Mouse (Mus musculus): ENCODE measurements around the gene Irak1bp1. TPM values are rescaled to one million over a fixed set of nuclear protein-coding genes. Genes with fewer than 3 reads are reported as not detected.
A peak's percentile ranks its signal among the peaks of the same experiment; 100 is the strongest.

Irak1bp1 gene
- 4.2 and 5.7 TPM in 2 replicates for total RNA-seq (2017)

DNA sequence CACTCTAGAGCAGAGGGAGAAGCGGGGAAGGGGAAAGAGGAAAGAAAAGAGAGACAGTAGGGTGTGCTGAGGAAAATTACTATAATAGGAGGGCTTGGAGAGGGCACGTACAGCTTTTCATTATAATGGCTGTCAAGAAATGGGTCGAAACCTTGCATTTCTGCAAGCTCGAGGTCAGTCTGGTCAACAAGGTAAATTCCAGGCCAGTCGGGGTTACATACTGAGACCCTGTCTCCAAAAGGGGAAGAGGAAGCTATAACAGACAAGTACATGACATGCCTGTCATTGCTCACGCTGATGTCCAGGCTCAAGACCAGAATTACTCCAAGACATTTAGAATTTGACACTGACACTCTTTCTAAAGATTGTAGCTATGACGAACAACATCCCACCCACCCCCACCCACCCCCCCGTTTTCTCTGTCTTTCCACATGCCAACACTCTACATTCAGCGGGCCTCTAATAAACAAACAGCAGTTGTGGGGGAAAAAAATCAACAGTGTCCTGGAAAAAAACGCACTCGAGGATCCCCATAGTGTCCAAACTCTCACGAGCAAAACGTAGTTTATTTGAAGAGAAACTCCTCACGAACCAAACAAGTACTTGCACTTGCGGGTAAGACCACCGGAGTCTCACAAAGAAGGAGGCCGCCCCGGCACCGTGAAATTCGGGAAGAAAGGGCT is at the start of gene Irak1bp1:
Gene Irak1bp1, plus strand, starts transcription at position 534 of the 683 bp plus-strand sequence.
- no peak; a peak in 1 of 4 replicates for ATAC-seq (replicated peaks in 1 of 2; ENCODE audit: insufficient read depth in 1 of 2, low FRiP score in 2 of 2, low TSS enrichment in 1 of 2, low read depth in 1 of 2, poor library complexity in 2 of 2, severe bottlenecking in 2 of 2)

DNA sequence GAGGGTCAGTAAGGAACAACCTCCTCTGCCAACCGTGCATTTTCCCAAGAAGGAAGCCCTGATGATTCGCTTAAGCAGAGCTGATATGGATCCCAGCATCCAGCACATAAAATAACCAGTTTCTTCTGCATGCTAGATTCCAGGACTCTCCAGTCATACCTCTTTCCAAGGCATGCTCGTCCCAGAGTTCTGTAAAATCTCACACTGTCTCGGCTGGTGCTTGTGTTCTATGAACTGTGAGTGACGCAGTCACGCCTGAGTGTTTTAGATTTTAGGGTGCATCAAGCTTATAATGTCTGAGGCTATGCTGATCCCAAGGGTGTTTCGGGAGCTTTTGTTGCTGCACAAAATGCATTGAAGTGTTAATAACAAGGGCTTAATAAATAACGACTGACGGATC is 41.0 kb upstream of the Irak1bp1 start:
- no peak for ATAC-seq (replicated peaks in 1 of 2; ENCODE audit: insufficient read depth in 1 of 2, low FRiP score in 2 of 2, low TSS enrichment in 1 of 2, low read depth in 1 of 2, poor library complexity in 2 of 2, severe bottlenecking in 2 of 2)

DNA sequence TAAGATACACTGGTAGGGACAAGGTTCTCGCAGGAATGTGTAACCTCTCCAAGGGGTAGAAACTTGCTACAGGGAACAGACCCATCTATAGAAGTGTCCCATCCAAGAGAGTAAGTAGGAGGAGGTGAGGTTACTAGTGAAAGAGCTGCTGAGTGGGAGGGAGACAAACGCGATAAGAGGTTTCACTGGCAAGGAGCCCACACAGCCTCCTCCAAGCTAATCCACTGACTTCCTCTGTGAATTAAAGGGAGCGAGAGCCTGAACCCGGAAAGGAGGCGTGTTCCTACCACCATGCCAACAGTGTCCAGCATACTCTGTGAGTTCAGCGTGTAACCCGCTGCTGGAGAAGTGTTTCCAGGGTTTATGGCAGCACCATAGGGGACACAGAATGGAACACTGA is 29.0 kb upstream of the Irak1bp1 start:
- no peak for ATAC-seq (replicated peaks in 1 of 2; ENCODE audit: insufficient read depth in 1 of 2, low FRiP score in 2 of 2, low TSS enrichment in 1 of 2, low read depth in 1 of 2, poor library complexity in 2 of 2, severe bottlenecking in 2 of 2)

DNA sequence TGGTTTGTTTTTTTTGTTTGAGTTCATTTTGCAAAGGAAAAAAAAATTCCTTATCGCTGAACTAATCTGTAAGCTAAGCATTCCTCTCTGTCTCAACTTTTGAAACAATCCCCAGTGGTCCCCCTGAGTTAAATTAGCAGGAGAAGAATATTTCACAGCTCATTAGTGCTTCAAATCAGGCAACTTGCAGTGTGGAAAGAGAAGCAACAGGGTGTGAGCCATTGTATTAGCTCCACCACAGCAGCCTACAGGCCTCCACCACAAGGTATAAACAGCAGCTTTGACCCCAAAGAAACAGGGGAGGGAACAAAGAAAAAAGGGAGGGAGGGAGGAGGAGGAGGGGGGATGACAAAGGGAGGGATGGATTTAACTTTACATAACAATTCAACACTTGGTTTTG is 22.2 kb upstream of the Irak1bp1 start:
- no peak for ATAC-seq (replicated peaks in 1 of 2; ENCODE audit: insufficient read depth in 1 of 2, low FRiP score in 2 of 2, low TSS enrichment in 1 of 2, low read depth in 1 of 2, poor library complexity in 2 of 2, severe bottlenecking in 2 of 2)

DNA sequence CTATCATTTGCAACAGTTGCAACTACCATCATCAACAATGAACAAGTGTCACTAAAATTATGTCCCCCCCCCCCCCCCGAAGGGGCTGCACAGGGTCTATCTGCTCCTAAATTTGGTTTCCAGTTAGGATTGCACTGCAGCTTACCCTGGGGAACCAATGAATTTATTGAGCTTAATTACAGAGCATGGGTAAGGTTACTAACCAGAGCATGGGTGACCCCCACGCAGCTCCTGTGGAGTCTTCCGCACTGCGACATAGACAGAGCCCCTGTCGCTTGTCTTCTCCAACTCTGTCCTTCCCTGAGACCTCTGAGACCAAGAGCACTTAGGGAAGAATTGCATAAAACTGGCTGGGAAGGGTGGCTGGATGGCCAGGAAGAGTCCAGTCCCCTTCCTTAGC is 21.7 kb upstream of the Irak1bp1 start:
- ATAC-seq (replicated peaks in 1 of 2; ENCODE audit: insufficient read depth in 1 of 2, low FRiP score in 2 of 2, low TSS enrichment in 1 of 2, low read depth in 1 of 2, poor library complexity in 2 of 2, severe bottlenecking in 2 of 2) = no peak

DNA sequence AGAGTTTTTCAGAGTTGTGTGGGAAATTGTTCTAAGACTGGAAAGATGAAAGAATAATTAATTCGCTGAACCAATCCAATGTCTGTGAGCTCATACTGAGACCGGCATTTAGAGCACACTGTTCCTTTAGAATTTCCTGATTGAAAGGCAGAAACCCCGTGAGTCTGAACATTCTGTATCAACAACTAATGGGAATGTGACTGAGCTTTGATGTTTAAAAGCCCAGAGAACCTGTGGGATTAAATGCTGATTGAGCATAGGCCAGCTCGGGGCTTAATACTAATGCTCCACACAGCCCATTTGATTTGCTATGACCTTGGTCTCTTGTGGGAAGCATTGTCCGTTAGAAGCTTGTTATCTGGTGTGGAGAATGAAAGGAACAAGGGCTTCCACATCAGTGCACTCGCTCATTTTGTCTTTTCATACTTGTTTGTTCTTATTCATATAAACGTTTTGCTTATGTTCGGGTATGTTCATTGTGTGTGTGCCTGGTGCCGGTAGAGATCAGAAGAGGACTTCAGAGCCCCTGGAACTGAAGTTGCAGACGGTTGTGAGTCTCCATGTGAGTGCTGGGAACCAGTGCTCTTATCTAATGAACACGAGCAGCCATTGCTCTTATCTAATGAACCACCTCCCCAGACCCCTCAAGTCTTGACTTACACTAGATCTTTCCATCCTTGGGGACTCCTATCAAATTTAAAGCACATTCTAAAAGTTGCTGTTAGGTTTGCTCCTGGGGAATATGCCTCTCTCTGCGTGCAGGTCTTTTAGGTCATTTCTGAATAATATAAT is 17.0 kb upstream of the Irak1bp1 start:
- ATAC-seq (replicated peaks in 1 of 2; ENCODE audit: insufficient read depth in 1 of 2, low FRiP score in 2 of 2, low TSS enrichment in 1 of 2, low read depth in 1 of 2, poor library complexity in 2 of 2, severe bottlenecking in 2 of 2) = no peak

DNA sequence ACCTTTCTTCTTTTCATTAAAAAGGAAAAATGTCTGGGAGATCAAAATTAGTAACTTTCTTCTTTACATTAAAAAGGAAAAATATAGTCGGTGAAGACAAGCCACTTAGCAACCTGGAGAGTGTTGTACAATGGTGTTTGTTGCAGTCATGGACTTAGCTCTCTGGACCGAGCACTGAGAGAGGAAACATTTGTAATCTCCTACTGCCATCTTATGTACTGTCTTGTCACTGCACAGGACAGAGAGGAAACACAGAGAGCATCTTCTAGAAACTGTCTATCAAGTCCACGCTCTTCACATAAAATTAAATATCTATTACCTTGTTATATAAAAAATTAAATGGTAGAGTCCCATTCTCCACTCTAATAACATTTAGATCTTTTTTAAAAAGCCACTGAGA is 14.8 kb upstream of the Irak1bp1 start:
- ATAC-seq (replicated peaks in 1 of 2; ENCODE audit: insufficient read depth in 1 of 2, low FRiP score in 2 of 2, low TSS enrichment in 1 of 2, low read depth in 1 of 2, poor library complexity in 2 of 2, severe bottlenecking in 2 of 2) = no peak

DNA sequence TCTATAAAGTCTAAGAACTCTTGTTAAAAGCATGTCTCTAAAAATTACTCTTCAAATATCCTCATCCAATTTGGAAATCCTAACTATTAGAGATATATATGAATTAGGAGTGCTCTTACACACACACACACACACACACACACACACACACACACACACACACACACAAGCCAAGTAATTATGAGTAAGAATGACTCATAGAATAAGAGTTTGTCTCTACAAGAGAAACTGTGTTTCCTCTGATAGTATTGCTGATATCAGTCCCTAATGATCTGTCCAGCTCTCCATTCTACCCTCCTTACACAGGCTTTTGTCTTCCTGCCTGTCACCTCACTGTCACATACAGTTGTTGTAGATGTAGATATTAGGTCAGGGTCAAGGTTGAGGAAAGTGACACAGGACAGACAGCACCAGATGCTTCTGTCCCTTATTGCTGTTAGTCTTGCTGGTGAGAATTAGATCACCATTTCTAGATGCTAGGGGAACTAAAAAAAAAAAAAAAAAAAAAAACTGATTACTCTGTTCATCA is 14.0 kb upstream of the Irak1bp1 start:
- no peak for ATAC-seq (replicated peaks in 1 of 2; ENCODE audit: insufficient read depth in 1 of 2, low FRiP score in 2 of 2, low TSS enrichment in 1 of 2, low read depth in 1 of 2, poor library complexity in 2 of 2, severe bottlenecking in 2 of 2)

DNA sequence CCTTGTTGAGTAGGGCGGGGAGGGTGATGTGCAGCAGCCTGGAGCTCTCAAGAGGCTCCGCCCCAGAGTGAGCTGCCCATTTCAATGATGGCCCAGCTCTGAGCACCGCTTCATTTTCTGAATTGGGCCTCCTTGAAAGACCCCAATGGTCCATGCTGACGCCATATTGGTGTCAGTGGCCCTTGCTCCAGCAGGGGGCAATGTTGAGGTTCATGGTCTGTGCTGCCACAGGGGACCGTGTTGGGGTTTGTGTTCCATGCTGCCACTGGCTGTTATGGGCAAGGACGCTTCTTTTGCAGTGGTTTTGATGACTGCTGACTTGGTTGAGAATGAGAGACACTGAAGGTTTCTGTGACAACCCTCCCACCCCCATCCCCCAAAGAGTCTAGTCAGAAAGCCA is 2.9 kb upstream of the Irak1bp1 start:
- no peak for ATAC-seq (replicated peaks in 1 of 2; ENCODE audit: insufficient read depth in 1 of 2, low FRiP score in 2 of 2, low TSS enrichment in 1 of 2, low read depth in 1 of 2, poor library complexity in 2 of 2, severe bottlenecking in 2 of 2)

DNA sequence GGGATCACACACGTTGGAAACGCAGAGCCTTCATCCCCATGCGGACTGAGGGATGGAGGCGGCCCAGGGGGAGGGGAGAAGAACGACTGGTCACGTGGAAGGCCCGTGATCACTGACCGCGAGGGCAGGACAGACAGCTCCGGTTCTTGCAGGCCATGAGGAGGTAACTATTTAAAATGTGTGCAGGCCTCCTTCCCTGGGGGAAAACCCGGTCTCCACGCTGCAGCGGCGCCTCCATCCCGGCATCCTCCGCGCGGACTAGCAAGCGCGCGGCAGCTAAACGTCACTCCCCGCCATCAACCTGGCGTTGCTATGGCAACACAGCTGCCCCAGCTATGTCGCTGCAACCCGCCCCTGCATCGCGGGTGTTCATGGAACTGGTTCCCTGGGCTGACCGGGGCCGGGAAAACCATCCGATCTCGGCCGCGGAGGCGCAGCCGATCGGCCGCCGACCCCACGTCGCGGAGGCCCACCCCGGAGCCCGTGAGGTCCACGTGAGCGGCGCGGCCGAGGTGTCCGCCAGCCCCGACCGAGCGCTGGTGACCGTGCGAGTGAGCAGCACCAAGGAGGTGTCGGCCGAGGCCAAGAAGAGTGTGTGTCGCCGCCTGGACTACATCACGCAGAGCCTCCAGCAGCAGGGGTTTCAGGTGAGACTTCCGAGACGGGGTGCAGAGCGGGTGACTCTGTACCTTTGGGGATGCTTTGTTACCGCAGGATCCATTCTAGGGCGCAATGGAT is 522 bp downstream of the Irak1bp1 start:
- ATAC-seq (replicated peaks in 1 of 2; ENCODE audit: insufficient read depth in 1 of 2, low FRiP score in 2 of 2, low TSS enrichment in 1 of 2, low read depth in 1 of 2, poor library complexity in 2 of 2, severe bottlenecking in 2 of 2) = peak; percentile 94 to 97

DNA sequence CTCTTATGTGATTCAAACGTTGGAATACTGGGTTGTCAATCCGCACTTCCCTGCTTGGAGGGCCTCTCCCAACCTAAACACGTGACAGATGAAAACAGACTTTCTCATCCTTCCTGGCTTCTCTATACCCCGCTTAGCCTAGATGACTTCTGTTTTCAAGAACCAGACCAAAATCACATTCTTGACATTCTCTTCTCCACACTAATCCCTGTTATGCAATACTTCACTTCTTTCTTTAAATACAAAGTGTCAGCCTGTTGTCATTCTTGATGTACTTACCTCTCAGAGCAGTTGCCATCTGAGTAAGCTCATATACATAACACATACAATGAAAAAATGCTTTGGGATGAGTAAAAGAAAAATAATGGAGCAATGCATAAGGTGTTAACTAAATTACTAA is 2.6 kb downstream of the Irak1bp1 start:
- no peak for ATAC-seq (replicated peaks in 1 of 2; ENCODE audit: insufficient read depth in 1 of 2, low FRiP score in 2 of 2, low TSS enrichment in 1 of 2, low read depth in 1 of 2, poor library complexity in 2 of 2, severe bottlenecking in 2 of 2)

DNA sequence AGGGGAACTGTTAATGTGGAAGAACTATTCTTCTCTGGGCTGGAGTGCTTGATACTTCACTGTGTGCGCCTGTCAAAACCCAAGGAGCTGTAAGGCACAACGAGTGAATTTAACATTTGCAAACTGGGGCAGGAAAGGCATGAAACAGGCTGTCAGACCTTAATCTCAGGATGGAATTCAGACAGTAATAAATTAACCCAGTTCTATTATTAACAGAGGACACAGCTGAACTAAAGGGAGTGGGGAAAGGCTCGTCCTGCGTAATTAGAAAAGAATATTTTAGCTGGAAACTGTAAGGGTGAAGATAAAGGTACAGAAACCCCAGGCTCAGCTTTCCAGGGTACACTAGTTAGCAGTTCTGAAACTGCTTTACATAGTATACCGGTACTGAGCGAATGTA is 6.6 kb downstream of the Irak1bp1 start:
- no peak for ATAC-seq (replicated peaks in 1 of 2; ENCODE audit: insufficient read depth in 1 of 2, low FRiP score in 2 of 2, low TSS enrichment in 1 of 2, low read depth in 1 of 2, poor library complexity in 2 of 2, severe bottlenecking in 2 of 2)

DNA sequence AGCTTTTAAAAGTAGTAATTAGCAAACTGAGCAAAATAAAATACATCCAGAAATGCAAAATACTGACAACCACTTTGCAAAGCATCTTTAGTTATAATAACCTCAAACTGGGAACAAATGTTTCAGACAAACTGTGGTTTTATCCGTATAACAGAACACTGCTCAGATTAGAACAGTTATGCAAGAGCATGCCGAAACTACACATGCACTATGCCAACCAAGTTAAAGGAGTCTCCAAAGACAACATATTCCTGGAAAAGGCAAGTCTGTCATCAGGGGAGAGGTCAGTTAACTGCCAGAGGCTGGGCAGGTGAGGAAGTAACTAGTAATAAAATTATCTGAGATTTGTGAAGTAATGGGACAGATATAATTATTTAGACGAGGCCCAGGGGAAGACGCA is 13.3 kb downstream of the Irak1bp1 start:
- ATAC-seq (replicated peaks in 1 of 2; ENCODE audit: insufficient read depth in 1 of 2, low FRiP score in 2 of 2, low TSS enrichment in 1 of 2, low read depth in 1 of 2, poor library complexity in 2 of 2, severe bottlenecking in 2 of 2) = no peak

DNA sequence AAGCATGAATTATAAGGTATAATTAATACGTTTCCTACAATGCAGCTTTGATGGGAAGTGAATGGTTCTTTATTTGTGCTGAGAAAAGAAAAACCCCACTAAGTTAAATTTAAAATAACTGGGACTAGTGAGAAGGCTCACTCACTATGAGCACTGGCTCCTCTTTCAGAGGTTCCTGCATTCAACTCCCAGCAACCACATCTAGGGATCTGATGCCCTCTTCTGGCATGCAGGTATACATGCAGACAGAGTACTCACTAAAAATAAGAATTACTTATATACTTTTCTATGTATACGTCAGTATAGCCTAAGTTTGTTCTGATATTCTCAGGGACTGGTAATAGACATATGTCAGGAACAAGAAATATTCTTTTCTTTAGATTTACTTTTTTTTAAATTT is 24.7 kb downstream of the Irak1bp1 start:
- peak; percentile 67 to 74; a peak in 3 of 4 replicates for ATAC-seq (replicated peaks in 1 of 2; ENCODE audit: insufficient read depth in 1 of 2, low FRiP score in 2 of 2, low TSS enrichment in 1 of 2, low read depth in 1 of 2, poor library complexity in 2 of 2, severe bottlenecking in 2 of 2)

DNA sequence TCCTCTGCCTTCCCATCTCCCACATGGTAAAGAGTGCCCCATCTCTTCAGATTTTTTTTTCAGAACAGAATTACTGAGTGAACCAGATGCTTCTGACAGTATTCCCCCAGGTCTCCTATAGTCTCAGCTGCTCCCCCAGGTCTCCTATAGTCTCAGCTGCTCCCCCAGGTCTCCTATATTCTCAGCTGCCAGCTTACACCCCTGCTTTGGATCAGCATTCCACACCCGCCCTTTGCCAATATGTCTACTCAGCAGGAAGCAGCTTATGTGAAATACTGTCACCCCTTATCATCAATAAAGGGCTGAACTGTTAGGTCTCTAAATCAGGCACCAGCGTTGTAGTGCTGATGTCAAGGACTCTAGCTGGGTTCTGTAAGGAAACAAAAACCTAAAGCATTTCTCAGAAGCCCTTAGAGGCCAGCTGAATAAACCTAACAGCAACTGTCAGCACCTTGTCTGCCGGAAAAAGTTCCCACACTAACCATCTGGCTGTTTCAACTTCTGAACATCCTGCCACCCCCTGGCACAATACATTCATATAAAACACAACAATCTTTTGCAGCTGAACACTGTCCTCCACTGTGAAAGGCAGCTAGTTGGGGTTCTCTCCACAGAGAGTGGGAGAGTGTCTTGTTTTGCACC is 25.8 kb downstream of the Irak1bp1 start:
- ATAC-seq (replicated peaks in 1 of 2; ENCODE audit: insufficient read depth in 1 of 2, low FRiP score in 2 of 2, low TSS enrichment in 1 of 2, low read depth in 1 of 2, poor library complexity in 2 of 2, severe bottlenecking in 2 of 2) = no peak

DNA sequence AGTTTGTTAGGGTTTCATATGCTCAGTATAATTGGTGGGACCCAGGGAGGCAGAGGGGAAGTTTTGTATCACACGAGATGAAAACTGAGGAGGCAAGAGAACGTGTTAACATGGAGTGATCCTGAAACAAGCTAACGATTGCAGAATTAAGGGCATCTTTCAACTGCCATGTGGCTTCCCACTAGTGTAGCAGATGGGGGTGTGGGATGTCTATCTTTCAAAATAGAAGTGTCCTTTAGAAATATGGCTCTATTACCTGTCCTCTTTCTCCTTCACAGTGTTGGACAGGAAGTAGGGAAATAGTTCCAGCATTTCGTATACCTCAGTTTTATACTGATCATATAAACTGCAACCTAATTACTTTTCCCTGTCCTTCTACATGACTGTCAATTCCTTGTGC is 26.9 kb downstream of the Irak1bp1 start:
- no peak for ATAC-seq (replicated peaks in 1 of 2; ENCODE audit: insufficient read depth in 1 of 2, low FRiP score in 2 of 2, low TSS enrichment in 1 of 2, low read depth in 1 of 2, poor library complexity in 2 of 2, severe bottlenecking in 2 of 2)

DNA sequence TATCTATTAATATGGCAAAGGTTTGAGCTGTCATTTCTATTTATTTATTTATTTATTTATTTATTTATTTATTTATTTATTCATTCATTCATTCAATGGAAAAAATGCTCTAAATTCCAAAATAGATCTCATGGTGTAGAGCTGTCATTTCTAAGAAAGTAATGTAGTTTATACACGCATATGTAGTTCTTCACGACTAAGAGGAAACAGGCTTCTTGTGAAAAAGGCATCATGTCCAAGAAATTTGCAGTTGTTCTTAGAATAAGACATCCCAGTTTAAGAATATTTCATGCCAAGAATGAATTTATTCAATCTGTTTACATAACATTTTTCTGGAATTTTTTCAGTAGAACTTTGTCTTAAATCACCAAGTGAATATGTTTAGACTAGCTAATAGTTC is 31.5 kb downstream of the Irak1bp1 start:
- ATAC-seq (replicated peaks in 1 of 2; ENCODE audit: insufficient read depth in 1 of 2, low FRiP score in 2 of 2, low TSS enrichment in 1 of 2, low read depth in 1 of 2, poor library complexity in 2 of 2, severe bottlenecking in 2 of 2) = no peak

DNA sequence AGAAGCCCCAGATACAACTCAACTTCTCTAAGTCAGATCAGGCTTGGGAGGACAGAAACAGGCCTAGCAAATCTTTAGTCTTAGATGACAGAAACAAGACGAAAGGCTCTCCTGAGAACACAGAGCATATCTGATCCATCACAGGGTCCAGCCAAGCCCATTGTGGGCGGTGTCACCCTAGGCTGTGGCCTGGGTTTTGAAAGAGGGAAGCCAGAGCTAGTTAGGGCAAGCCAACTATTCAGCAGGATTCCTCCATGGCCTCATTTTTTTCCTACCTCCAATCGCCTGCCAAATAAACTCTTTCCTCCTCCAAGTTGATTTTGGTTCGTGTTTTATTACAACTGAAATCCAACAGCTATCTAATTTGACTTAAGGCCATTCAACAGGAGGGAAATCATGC is 32.0 kb downstream of the Irak1bp1 start:
- no peak for ATAC-seq (replicated peaks in 1 of 2; ENCODE audit: insufficient read depth in 1 of 2, low FRiP score in 2 of 2, low TSS enrichment in 1 of 2, low read depth in 1 of 2, poor library complexity in 2 of 2, severe bottlenecking in 2 of 2)

Measured in hematopoietic stem cell, adult 5-6 weeks (primary cell).